Mouse (Mus musculus) cerebellum, postnatal 4 days (tissue): ENCODE measurements around the gene Sike1.

Experiments used
- DNase-seq, 2 experiments: peaks; one replicate each; pipeline ENCODE4 v3.0.0; 2022; ENCODE audit warnings: low spot score in 2 of 2, mixed read lengths in 1 of 2

Gene Sike1

GRCm38 (mm10) chr3:103026174-103026573, 30.7 kb downstream of the Sike1 start:
- DNase-seq = no peak

GRCm38 (mm10) chr3:103040285-103040684, 44.8 kb downstream of the Sike1 start:
- no peak for DNase-seq

GRCm38 (mm10) chr3:103040861-103041379, 45.4 kb downstream of the Sike1 start:
- DNase-seq = no peak

- DNase-seq = no peak
Observed at GRCm38 (mm10) chr3:103056016-103056595, 60.6 kb downstream of the Sike1 start.

GRCm38 (mm10) chr3:103057752-103058151, 62.2 kb downstream of the Sike1 start:
- no peak for DNase-seq
